Mouse (Mus musculus) embryonic facial prominence, embryonic 13.5 days (tissue): ENCODE measurements at regions not wholly inside any gene's neighbourhood (a gene's known extent, or its start where the extent isn't known, plus 50 kb on each side); places are given as distances from the start of the nearest gene placed in this dataset.

Experiments
- ATAC-seq: fragments of 200-750 bp; cut with Nextera tagmentation; 2 replicates; pipeline ENCODE4 v1.8.0; 2017; ENCODE audit warnings: low read depth; ENCODE audit not compliant: insufficient number of reproducible peaks, insufficient read depth, low FRiP score, low TSS enrichment
- H3K27ac ChIP-seq: fragments of 300-500 bp; sonication (generic); 2 replicates; pipeline ENCODE4 v1.5.1; 2015; ENCODE audit warnings: moderate library complexity, mild to moderate bottlenecking, inconsistent platforms
- H3K27me3 ChIP-seq: fragments of 300-500 bp; sonication (generic); 2 replicates; pipeline ENCODE4 v1.6.1; 2015; ENCODE audit warnings: mild to moderate bottlenecking, inconsistent platforms
- H3K36me3 ChIP-seq: fragments of 300-500 bp; sonication (generic); 2 replicates; pipeline ENCODE4 v1.6.1; 2015; ENCODE audit warnings: mild to moderate bottlenecking, inconsistent platforms
- H3K4me1 ChIP-seq: fragments of 300-500 bp; sonication (generic); 2 replicates; pipeline ENCODE4 v1.6.1; 2015; ENCODE audit warnings: inconsistent platforms
- H3K4me2 ChIP-seq: fragments of 300-500 bp; sonication (generic); 2 replicates; pipeline ENCODE4 v1.6.1; 2015; ENCODE audit warnings: moderate library complexity, mild to moderate bottlenecking, inconsistent platforms
- H3K4me3 ChIP-seq: fragments of 300-500 bp; sonication (generic); 2 replicates; pipeline ENCODE4 v1.5.1; 2015; ENCODE audit warnings: mild to moderate bottlenecking, inconsistent platforms
- H3K9ac ChIP-seq: fragments of 300-500 bp; sonication (generic); 2 replicates; pipeline ENCODE4 v1.6.1; 2015; ENCODE audit warnings: mild to moderate bottlenecking, inconsistent platforms
- H3K9me3 ChIP-seq: fragments of 300-500 bp; sonication (generic); 2 replicates; pipeline ENCODE4 v1.6.1; 2016; ENCODE audit warnings: inconsistent platforms
- WGBS: fragments of 180-500 bp; shearing (Covaris S2); methylation state at CpG from one replicate; pipeline ENCODE4 v1.1.7; 2015; ENCODE audit warnings: mixed read lengths; 5-methylcytosine and 5-hydroxymethylcytosine counted together

GRCm38 (mm10) chr5:111663831-111664230 lies 69.9 kb upstream of the Gm26897 start:
- Histone ChIP-seq H3K27ac (no peak overlapping the region), H3K9me3 (peaks cover 7% of the 10 kb centered on the region), H3K4me3 (no peak overlapping the region), H3K4me1 (peaks cover 34% of the 10 kb centered on the region), H3K4me2 (no peak overlapping the region), H3K9ac (peak overlapping the region; percentile 1; the same call in 1 of the 2 replicates), H3K36me3 (no peaks in the 10 kb centered on the region), H3K27me3 (no peaks in the 10 kb centered on the region)
- WGBS = 49% methylated on average over 7 of the region's 7 CpGs
- ATAC-seq = no peak

GRCm38 (mm10) chr5:111665406-111665805 lies 68.3 kb upstream of the Gm26897 start:
- no peaks in the 10 kb centered on the region for H3K27me3 ChIP-seq
- peaks cover 7% of the 10 kb centered on the region for H3K9me3 ChIP-seq
- no peak overlapping the region for H3K27ac ChIP-seq
- no peak for ATAC-seq
- peaks cover 34% of the 10 kb centered on the region for H3K4me1 ChIP-seq
- H3K4me3 ChIP-seq = no peak overlapping the region
- 73% methylated on average over 19 of the region's 19 CpGs for WGBS
- H3K36me3 ChIP-seq = no peaks in the 10 kb centered on the region
- H3K4me2 ChIP-seq = no peak overlapping the region
- no peak overlapping the region for H3K9ac ChIP-seq

DNA sequence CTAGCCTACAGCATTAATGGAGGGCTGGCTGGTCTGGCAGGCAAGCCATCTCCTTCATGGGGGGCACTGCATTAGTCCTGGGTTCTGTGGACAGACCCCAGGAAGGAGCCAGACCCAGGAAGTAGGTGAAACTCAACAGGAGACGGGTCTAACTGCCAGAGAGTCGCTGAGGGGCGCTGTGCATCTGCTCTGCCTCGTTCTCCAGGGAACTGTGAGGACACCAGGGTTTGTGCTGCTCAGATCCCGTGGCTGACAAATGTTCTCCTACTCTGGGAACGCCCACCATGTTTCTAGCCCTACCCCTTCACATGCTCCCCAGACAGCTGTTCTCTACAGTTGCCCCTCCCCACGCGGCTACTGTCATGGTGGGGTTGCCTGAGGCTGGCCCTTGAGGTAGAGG lies 67.7 kb upstream of the Gm26897 start:
- H3K4me1 ChIP-seq = peaks cover 31% of the 10 kb centered on the region
- no peak overlapping the region for H3K4me2 ChIP-seq
- WGBS = 75% methylated on average over 8 of the region's 8 CpGs
- H3K4me3 ChIP-seq = no peak overlapping the region
- ATAC-seq = no peak
- peaks cover 7% of the 10 kb centered on the region for H3K9me3 ChIP-seq
- no peaks in the 10 kb centered on the region for H3K27me3 ChIP-seq
- H3K36me3 ChIP-seq = no peaks in the 10 kb centered on the region
- no peak overlapping the region for H3K27ac ChIP-seq
- no peak overlapping the region for H3K9ac ChIP-seq

DNA sequence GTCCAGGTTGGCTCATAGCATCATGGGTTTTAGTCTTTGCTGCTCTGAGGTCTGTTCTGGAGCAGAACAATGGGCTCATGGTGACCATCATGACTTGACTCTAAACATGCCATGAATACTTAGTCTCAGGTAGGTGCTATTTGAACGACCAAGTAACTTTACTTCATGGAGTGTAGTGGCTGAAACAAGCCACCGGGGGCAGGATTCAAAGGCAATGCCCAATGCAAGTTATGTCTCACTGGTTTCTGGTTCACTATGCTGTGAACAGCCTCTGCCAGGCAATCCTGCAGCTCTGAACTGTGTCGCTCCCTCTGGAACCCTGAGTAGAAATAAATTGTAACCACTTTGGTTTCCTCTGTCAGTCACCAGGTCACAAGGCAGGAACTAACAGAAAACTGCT lies 65.8 kb upstream of the Gm26897 start:
- WGBS = 79% methylated on average over 3 of the region's 3 CpGs
- Histone ChIP-seq H3K4me1 (peaks cover 35% of the 10 kb centered on the region), H3K27ac (no peak overlapping the region), H3K9me3 (peaks cover 7% of the 10 kb centered on the region), H3K4me2 (no peak overlapping the region), H3K4me3 (no peak overlapping the region), H3K9ac (no peak overlapping the region), H3K27me3 (no peaks in the 10 kb centered on the region; the same call in 1 of the 2 replicates), H3K36me3 (no peaks in the 10 kb centered on the region)
- no peak for ATAC-seq

- Histone ChIP-seq H3K4me1 (peaks cover 28% of the 10 kb centered on the region), H3K9me3 (peaks cover 7% of the 10 kb centered on the region), H3K27me3 (no peaks in the 10 kb centered on the region; the same call in 1 of the 2 replicates), H3K4me2 (no peak overlapping the region), H3K36me3 (no peaks in the 10 kb centered on the region), H3K4me3 (no peak overlapping the region), H3K9ac (no peak overlapping the region), H3K27ac (no peak overlapping the region)
- ATAC-seq = no peak
Observed at GRCm38 (mm10) chr5:111669139-111669538, 64.6 kb upstream of the Gm26897 start.

- ATAC-seq = no peak
- no peaks in the 10 kb centered on the region for H3K36me3 ChIP-seq
- peaks cover 7% of the 10 kb centered on the region for H3K9me3 ChIP-seq
- H3K4me2 ChIP-seq = no peak overlapping the region
- H3K4me3 ChIP-seq = no peak overlapping the region
- WGBS = 68% methylated on average over 6 of the region's 6 CpGs
- peaks cover 48% of the 10 kb centered on the region for H3K4me1 ChIP-seq
- H3K9ac ChIP-seq = no peak overlapping the region
- no peaks in the 10 kb centered on the region; the same call in 1 of the 2 replicates for H3K27me3 ChIP-seq
- peak overlapping the region; percentile 62 for H3K27ac ChIP-seq
Observed at GRCm38 (mm10) chr5:111671762-111672161, 62.0 kb upstream of the Gm26897 start.

- Histone ChIP-seq H3K27ac (peak overlapping the region; percentile 80), H3K9ac (no peak overlapping the region), H3K27me3 (no peaks in the 10 kb centered on the region; the same call in 1 of the 2 replicates), H3K9me3 (no peaks in the 10 kb centered on the region), H3K36me3 (no peaks in the 10 kb centered on the region), H3K4me3 (no peak overlapping the region), H3K4me1 (peaks cover 77% of the 10 kb centered on the region), H3K4me2 (peak overlapping the region; percentile 14; the same call in 1 of the 2 replicates)
- WGBS = 60% methylated on average over 6 of the region's 6 CpGs
- no peak for ATAC-seq
Observed at GRCm38 (mm10) chr5:111674976-111675672, 58.6 kb upstream of the Gm26897 start.

- Histone ChIP-seq H3K27me3 (no peaks in the 10 kb centered on the region; the same call in 1 of the 2 replicates), H3K4me3 (no peak overlapping the region), H3K36me3 (no peaks in the 10 kb centered on the region), H3K4me2 (peak overlapping the region; percentile 14; the same call in 1 of the 2 replicates), H3K9me3 (no peaks in the 10 kb centered on the region), H3K4me1 (peaks cover 79% of the 10 kb centered on the region), H3K27ac (peak overlapping the region; percentile 80), H3K9ac (no peak overlapping the region)
- 4% methylated on average over 8 of the region's 8 CpGs for WGBS
- peak; percentile 82 for ATAC-seq
Observed at GRCm38 (mm10) chr5:111675673-111676261, 58.0 kb upstream of the Gm26897 start.

- Histone ChIP-seq H3K4me3 (no peak overlapping the region), H3K9ac (no peak overlapping the region), H3K27ac (no peak overlapping the region), H3K4me2 (no peak overlapping the region), H3K9me3 (no peaks in the 10 kb centered on the region), H3K36me3 (no peaks in the 10 kb centered on the region), H3K27me3 (no peaks in the 10 kb centered on the region), H3K4me1 (peaks cover 77% of the 10 kb centered on the region)
- WGBS = 55% methylated on average over 6 of the region's 6 CpGs
- ATAC-seq = no peak
Observed at GRCm38 (mm10) chr5:111677847-111678311, 55.8 kb upstream of the Gm26897 start.

- H3K4me2 ChIP-seq = no peak overlapping the region
- no peaks in the 10 kb centered on the region for H3K27me3 ChIP-seq
- H3K4me3 ChIP-seq = no peak overlapping the region
- no peak overlapping the region for H3K9ac ChIP-seq
- peaks cover 77% of the 10 kb centered on the region for H3K4me1 ChIP-seq
- ATAC-seq = no peak
- H3K27ac ChIP-seq = no peak overlapping the region
- H3K36me3 ChIP-seq = no peaks in the 10 kb centered on the region
- WGBS = 16% methylated on average over 1 of the region's 1 CpGs
- H3K9me3 ChIP-seq = no peaks in the 10 kb centered on the region
Observed at GRCm38 (mm10) chr5:111678496-111678895, 55.2 kb upstream of the Gm26897 start.

GRCm38 (mm10) chr5:111681362-111682028 lies 52.2 kb upstream of the Gm26897 start:
- H3K4me3 ChIP-seq = no peak overlapping the region
- H3K9me3 ChIP-seq = no peaks in the 10 kb centered on the region
- ATAC-seq = no peak
- H3K4me1 ChIP-seq = peaks cover 62% of the 10 kb centered on the region
- no peaks in the 10 kb centered on the region for H3K36me3 ChIP-seq
- 0 out of 2 replicates have a peak overlapping the region, but pooled peaks have one; percentile 16 for H3K9ac ChIP-seq
- H3K27ac ChIP-seq = peak overlapping the region; percentile 62; the same call in 1 of the 2 replicates
- H3K27me3 ChIP-seq = no peaks in the 10 kb centered on the region
- WGBS = 50% methylated on average over 7 of the region's 7 CpGs
- H3K4me2 ChIP-seq = no peak overlapping the region
